Mouse (Mus musculus) erythroid progenitor cell, adult 5-6 weeks (primary cell): ENCODE data around the gene Hist1h3b. TPM values are rescaled to one million over a fixed set of nuclear protein-coding genes. Genes with fewer than 3 reads are reported as not detected.

ENCODE experiments used
- ATAC-seq: replicated peaks from 2 replicates; pipeline ENCODE4 v1.8.0; 2016; ENCODE audit warnings: moderate number of reproducible peaks, mild to moderate bottlenecking, moderate TSS enrichment, inconsistent platforms; ENCODE audit not compliant: poor library complexity, low FRiP score, severe bottlenecking
- total RNA-seq, 2 experiments: library from RNA; stranded (forward) in 1 of 2; stranded (reverse) in 1 of 2; fragments of 150-400 nt in 1 of 2; fragments of 186-747, 209-891 nt in 1 of 2; gene quantifications; 2 replicates each; pipeline versions ENCODE4 v1.2.3 to v1.2.4; 2015 to 2017; ENCODE audit warnings: low replicate concordance in 2 of 2

The Hist1h3b gene
- total RNA-seq, 2 experiments from 2014 or later: 1,450 to 1,686 TPM

DNA sequence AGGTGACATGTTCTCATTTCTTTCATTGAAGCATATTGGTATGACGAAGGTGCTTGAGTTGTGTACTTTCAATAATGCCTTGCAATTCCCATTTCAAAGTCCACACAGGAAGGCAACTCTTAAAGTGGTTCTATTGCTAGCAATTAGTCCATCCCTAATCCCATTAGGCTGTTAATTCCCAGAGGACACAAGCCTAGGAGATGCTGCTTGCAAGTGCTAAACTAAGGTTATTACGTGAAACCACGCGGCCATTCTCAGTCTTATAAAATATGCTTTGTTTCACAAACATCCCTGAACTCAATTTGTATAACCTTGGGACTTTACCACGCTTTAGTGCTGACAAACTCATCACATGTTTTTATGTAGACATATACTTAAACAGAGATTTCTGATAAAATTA lies 15.0 kb upstream of the Hist1h3b start:
- ATAC-seq: no peak

DNA sequence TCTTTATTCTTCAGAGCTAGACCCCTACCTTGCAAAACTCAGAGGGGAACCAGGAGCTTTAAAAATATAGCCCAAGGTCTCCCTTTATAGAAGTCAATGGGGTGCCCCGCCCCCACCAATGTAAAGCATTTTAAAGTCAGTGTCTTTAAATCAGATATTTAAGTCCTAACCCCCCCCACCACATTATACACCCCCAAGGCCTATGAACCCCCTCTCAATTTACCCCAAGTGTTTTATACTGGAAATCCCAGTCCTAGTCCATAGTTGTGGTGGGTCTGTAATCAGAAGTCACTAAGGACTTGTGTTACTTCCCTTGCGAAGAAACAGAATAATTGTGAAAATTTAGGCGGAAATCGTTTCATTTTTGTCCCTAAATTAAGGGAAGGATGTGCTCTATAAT lies 14.0 kb upstream of the Hist1h3b start:
- ATAC-seq: no peak

DNA sequence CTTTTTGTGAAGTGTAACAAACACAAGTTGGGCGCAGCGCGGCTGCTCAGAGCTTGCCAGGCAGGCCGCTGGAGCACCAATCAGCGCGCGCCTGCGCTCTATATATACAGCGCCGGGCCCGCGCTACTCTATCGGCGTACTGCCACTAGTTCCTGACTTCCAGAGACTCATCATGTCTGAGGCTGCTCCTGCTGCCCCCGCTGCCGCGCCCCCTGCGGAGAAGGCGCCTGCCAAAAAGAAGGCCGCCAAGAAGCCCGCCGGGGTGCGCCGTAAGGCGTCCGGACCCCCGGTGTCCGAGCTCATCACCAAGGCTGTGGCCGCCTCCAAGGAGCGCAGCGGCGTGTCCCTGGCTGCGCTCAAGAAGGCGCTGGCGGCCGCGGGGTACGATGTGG lies 13.4 kb upstream of the Hist1h3b start, which contains the start of gene Hist1h1c:
TSS of gene Hist1h1c (plus strand) at position 132 of the 392 bp plus-strand sequence.
- peak; percentile 63 for ATAC-seq

DNA sequence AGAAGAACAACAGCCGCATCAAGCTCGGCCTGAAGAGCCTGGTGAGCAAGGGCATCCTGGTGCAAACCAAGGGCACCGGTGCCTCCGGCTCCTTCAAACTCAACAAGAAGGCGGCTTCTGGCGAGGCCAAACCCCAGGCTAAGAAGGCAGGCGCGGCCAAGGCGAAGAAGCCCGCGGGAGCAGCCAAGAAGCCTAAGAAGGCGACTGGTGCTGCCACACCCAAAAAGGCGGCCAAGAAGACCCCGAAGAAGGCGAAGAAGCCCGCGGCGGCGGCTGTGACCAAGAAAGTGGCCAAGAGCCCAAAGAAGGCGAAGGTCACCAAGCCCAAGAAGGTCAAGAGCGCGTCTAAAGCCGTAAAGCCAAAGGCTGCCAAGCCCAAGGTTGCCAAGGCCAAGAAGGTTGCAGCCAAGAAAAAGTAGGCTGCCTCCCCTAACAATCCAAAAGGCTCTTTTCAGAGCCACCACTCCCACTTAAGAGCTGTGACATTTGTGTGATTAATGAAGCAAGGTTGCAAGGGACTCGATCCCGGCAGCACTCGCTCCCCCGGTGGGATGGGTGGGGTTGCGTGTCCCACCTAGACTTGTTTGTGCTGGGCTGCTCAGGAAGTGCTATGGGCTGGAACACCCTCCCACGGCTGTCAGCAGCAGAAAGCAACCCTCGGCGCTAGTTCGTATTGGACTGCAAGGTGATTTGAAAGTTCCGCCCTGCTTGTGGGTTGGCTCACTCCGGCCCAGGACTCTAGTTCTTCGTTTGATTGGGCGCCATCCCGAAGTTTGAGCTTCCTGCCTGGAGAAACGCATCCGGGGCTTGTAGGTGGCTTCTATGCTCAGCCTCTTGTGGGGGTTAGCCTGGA lies 12.8 kb upstream of the Hist1h3b start:
- ATAC-seq: peak; percentile 71

DNA sequence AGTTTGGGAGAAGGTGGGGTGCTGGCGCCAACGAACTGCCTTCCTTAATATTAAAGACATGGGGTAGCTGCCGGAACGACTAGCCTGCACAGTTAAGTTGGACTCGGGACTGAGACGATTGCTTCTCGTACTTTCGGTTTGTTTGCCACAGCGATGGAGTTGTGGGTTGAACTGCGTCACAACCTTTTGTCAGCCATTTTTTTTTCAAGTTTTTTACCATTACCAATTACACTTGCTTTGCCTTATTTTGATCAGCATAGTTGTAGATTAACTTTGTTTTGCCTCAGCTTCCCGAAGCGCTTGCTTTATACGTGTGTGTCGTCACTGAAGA lies 12.2 kb upstream of the Hist1h3b start:
- ATAC-seq: no peak

- no peak for ATAC-seq
These were observed 11.7 kb upstream of the Hist1h3b start for GRCm38 (mm10) chr13:23740256-23740840.

- no peak for ATAC-seq
These were observed 11.2 kb upstream of the Hist1h3b start for GRCm38 (mm10) chr13:23740910-23741309.

DNA sequence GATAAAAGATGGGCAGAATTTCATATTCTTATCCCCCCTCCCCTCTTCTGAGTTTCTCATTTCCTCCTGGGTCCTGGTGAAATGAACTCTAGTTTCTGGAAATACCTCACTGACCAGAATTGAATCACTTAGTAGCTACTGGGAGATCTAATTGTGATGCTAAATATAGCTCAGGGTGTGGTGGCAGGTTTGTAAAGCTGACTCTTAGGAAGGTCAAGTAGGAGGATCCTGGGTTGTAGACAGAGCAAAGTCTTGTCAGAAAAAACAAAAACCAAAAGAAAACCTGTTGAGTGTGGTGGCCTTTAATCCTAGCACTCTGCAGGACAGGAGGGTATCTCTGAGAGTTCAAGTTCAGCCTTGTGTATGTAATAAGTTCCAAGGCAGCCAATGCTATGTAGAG lies 10.1 kb upstream of the Hist1h3b start:
- no peak for ATAC-seq

DNA sequence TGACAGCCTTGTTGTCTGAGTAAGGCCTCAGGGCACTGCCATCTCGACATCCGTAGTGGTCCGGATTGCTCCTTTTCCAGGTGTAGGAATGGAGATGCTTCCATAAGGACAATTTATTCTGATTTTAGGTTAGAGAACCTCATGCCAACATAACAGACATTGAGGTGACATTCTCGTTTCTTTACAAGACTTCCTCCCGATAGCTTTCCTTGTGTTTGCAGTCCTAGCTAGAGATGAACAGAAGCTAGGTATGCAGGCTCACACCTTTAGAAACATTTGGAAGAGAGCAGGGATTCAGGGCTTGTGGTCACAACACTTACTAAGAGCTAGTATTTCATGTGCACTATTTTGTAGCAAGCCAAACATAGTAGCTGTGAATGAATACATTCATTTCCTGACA lies 8.9 kb upstream of the Hist1h3b start:
- ATAC-seq: no peak

DNA sequence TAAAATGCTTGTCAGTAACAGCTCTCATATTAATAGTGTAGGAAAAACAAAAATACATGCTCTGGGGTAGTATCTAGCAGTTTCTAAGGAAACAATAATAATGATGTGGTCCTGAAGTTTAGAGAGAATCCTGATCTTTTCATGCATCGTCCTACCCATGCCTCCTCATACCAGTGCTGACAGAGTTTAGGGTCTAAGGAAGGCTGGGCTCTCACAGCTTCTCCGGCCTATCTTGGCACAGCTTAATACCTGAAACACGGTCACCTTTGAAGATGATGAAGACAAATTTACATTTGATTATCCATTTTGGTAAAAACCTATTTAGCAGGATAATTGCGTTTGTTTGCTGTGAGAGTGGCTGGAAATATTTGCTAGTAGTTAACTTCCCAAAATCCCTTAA lies 8.1 kb upstream of the Hist1h3b start:
- no peak for ATAC-seq

DNA sequence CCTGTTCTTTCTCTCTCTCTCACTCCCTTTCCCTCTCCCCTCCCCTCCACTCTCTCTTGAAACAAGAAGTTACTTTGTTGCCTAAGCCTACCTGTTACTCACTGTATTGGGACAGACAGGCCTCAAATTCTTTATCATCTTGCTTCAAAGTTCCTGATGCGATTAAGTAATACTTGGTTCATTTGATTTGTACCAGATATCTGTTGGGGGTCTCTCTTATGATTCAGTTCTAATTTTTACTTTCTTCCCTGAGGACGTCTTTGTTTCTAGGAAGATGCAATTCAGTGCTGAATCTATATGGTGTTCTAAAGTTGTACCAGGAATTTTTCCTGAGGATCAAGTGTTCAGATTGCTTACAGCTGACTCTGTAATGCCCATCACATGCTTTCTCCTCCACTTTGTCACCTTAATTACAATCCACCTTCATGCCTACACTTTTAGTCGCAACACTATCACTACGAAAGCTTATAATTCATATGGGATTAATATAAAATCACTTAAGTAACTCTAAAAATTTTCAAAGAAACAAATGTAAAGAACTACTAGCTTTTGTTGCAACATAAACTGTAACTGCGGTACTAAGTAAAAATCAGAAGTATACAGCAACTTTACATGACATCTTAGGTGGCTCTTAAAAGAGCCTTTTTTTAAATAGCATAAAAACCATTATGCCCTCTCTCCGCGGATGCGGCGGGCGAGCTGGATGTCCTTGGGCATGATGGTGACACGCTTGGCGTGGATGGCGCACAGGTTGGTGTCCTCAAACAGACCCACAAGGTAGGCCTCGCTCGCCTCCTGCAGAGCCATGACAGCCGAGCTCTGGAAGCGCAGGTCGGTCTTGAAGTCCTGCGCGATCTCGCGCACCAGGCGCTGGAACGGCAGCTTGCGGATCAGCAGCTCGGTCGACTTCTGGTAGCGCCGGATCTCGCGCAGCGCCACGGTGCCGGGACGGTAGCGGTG lies 7.4 kb upstream of the Hist1h3b start:
- no peak for ATAC-seq

GRCm38 (mm10) chr13:23745381-23746161 lies 6.5 kb upstream of the Hist1h3b start, which contains the start of gene Hist1h3c:
Hist1h3c (minus strand) TSS chr13:23745602.
- peak; percentile 57 for ATAC-seq

DNA sequence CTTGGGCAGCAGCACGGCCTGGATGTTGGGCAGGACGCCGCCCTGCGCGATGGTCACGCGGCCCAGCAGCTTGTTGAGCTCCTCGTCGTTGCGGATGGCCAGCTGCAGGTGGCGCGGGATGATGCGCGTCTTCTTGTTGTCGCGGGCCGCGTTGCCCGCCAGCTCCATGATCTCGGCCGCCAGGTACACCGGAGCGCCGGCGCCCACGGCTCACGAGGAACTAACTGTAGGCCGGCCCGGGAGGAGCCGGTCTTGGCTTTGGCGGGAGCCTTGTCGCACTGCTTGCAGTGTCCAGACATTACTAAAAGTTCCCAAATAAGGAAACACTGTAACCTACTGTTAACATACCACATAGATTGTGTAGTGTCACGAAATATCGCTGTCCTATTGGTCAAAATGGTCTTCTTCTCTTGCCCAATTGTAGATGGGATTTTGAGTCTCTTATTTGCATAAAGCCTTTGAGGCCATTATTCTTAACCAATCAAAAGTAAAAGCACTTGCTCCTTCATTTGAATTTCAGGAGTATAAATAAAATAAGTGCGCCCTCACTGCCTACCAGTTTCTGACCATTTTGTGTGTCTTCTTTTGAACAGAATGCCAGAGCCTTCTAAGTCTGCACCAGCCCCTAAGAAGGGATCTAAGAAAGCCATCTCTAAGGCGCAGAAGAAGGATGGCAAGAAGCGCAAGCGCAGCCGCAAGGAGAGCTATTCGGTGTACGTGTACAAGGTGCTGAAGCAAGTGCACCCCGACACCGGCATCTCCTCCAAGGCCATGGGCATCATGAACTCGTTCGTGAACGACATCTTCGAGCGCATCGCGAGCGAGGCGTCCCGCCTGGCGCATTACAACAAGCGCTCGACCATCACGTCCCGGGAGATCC lies 5.6 kb upstream of the Hist1h3b start, which contains the start of gene Hist1h2bb:
TSS of gene Hist1h2bb (plus strand) at position 534 of the 880 bp plus-strand sequence.
- peak; percentile 67 for ATAC-seq

DNA sequence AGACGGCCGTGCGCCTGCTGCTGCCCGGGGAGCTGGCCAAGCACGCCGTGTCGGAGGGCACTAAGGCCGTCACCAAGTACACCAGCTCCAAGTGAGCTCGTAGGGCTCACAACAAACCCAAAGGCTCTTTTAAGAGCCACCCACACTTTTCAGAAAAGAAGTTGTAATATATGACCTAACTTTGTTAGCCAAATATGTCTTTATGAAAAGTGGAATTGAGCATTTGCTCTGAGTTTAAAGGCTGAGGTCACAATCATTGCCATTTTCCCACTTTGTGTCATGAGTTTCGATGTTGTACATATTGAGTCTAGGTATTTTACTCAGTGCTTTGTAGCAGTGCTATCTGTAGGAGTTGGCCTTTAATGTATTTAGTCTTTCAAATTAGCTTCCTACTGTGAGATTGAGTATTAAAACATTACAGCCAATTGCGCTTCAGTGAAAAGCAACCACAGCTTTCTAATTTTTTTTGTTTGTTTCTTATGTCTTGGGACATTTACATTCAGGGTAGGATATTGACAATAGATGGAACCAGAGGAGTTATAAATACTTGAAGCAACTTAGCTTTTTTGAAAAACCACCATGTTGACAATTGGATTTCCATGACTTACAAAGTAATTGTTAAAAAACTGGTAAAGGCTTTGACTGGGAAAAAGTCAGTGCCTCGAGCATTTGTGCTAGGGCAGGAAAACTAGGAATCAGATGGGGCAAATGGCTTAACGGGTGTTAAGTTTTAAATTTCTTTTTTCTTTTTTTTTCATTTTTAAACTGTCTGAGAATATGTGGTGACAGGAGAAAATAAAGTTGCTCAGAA lies 4.8 kb upstream of the Hist1h3b start:
- peak; percentile 6; the same call in 1 of the 2 replicates for ATAC-seq

- ATAC-seq: no peak
These were observed 4.2 kb upstream of the Hist1h3b start for GRCm38 (mm10) chr13:23747892-23748288.

- no peak for ATAC-seq
These were observed 2.4 kb upstream of the Hist1h3b start for GRCm38 (mm10) chr13:23749563-23750121.

DNA sequence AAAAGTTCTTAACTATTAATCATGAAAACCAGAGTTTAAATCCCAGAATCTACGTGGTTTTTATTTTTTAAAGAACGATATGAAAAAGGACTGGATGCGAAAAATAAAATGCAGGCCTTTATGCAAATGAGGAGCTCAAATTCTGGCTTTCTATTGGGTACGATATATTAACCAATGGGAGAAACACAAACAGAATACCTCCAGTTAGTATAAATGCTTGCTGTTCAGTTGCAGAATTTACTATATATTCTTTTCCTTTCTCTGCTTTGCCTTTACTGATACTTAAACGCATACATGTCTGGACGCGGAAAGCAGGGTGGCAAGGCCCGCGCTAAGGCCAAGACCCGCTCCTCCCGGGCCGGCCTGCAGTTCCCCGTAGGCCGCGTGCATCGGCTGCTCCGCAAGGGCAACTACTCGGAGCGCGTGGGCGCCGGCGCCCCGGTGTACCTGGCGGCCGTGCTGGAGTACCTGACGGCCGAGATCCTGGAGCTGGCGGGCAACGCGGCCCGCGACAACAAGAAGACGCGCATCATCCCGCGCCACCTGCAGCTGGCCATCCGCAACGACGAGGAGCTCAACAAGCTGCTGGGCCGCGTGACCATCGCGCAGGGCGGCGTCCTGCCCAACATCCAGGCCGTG lies 1.1 kb upstream of the Hist1h3b start, which contains the start of gene Hist1h2ab:
TSS of gene Hist1h2ab (plus strand) at position 288 of the 639 bp plus-strand sequence.
- peak; percentile 52 for ATAC-seq
